Mouse (Mus musculus) right cerebral cortex, postnatal 4 days (tissue): ENCODE measurements around the gene Phf1.

Experiments
- DNase-seq: peaks from one replicate; pipeline ENCODE4 v3.0.0-alpha.2; 2022

Gene Phf1

DNA sequence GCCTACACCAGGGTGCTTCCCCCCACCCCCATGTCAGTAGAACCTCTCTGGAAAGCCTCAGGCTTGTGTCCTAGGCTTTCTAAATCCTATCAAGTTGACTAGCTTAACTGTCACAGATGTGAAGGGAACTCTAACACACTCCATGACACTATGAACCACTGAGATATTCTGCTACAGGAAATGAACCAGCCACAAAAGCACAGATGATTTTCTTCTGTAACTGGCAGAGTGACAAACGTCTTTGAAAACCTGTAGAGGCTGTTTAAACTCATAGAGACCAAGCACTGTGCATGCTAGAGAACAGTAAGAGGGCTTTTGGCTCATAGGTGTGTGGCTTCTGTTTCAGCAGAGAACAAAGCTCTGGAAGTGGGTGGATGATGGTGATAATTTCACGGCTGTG lies 48.2 kb downstream of the Phf1 start:
- no peak for DNase-seq

DNA sequence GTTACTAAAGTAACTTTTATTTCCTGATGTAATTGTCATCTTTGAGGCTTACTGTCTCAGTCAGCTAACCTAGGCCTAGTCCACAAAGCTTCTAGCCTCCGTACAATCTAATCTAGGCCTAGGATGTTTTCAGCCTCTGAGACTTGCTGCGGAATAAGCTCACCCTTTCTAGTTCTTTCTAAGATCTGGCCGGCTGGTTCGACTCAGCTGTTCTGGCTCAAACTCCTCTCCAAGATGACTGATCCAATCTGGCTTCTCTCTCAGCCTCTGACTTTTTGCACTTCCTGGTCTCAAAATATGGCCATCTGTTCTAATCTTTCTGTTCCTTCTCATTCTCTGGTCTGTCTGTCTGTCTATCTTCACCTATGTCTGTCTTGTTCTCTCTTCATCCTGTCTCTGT lies 50.5 kb downstream of the Phf1 start:
- DNase-seq, result no peak

- no peak for DNase-seq
Observed at GRCm38 (mm10) chr17:26985503-26986179, 52.8 kb downstream of the Phf1 start.
